ENCODE assay signal across 19 mouse cellular contexts in genomic region chr1:119480678-119481077, GRCm38 (mm10). TPM values are rescaled to one million over a fixed set of nuclear protein-coding genes. Genes with fewer than 3 reads are reported as not detected.
"Had no signal": no experiment of that assay in that cellular context is flagged by ENCODE, and none has a peak within 500 bp of the region (broad histone marks: within the 10 kb centered on the region; RNA-seq: fewer than 3 reads in every experiment).

No protein-coding gene starts in this region.

- H3K4me3 ChIP-seq: left cerebral cortex, adult 2 months; liver, embryonic 13.5 days; neural tube, embryonic 12.5 days; neural tube, embryonic 15.5 days; stomach, embryonic 15.5 days had no signal

- DNase-seq: kidney, adult 18-20 months; kidney, adult 9 months; kidney, postnatal 14 days; kidney, postnatal 4 days; layer of hippocampus, postnatal 36 days; liver, embryonic 13.5 days; lung, adult 2 months; lung, postnatal 14 days; lung, postnatal 4 days; midbrain, embryonic 14.5 days; retina, postnatal 1 day; right cerebral cortex, postnatal 25 days; spleen, adult 18-20 months; thymus, postnatal 25 days had no signal

- H3K9me3 ChIP-seq: liver, embryonic 13.5 days; neural tube, embryonic 12.5 days; neural tube, embryonic 15.5 days; stomach, embryonic 15.5 days had no signal

- H3K4me1 ChIP-seq: neural tube, embryonic 12.5 days; neural tube, embryonic 15.5 days had no signal

- H3K9ac ChIP-seq: liver, embryonic 13.5 days; neural tube, embryonic 12.5 days; neural tube, embryonic 15.5 days; stomach, embryonic 15.5 days had no signal

- H3K27ac ChIP-seq: left cerebral cortex, adult 2 months; liver, embryonic 13.5 days; neural tube, embryonic 12.5 days; neural tube, embryonic 15.5 days; stomach, embryonic 15.5 days had no signal

- H3K27me3 ChIP-seq: neural tube, embryonic 12.5 days; neural tube, embryonic 15.5 days; stomach, embryonic 15.5 days had no signal

- H3K4me2 ChIP-seq: liver, embryonic 13.5 days; neural tube, embryonic 12.5 days; neural tube, embryonic 15.5 days; stomach, embryonic 15.5 days had no signal

RNA-seq across cellular contexts. Expression of gene Inhbb, which starts 58.6 kb away (rescaled TPM):
- total RNA-seq: megakaryocyte progenitor cell, adult 5-6 weeks had no signal
